ENCODE assay signal across 8 mouse cellular contexts in the genomic region with DNA sequence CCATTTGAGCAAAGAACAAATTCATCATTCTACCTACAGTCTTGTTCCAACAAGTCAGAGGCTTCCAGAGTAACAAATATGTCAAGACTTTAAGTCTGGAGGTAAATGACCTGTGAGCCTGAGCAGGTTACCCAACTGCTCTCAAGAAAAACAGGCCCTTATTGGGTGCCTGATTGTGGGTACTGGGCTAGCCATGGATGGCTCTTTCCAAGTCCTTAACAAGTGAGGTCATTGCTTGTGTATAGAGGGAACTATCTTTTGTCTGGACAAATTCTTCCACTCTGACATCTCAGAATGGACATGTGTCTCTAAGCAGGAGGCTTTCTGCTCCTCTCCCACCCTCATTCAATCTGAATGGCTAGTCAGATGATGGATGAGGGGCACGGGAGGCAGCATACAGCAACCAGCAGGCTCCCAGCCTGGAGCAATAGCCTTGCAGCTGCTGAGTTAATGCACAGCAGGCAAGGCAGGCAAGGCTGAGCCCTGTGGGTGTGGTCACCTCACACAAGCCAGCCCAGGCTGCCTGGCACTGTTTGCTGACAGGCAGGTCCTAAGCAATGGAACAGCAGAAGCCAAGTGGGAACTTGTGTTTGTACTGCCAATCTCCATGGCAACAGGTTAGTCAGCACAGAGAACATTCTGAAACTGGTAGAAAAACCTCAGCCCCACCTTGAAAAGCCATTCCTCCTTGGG. TPM values are rescaled to one million over a fixed set of nuclear protein-coding genes. Genes with fewer than 3 reads are reported as not detected.
DNase-seq lines count a peak whose midpoint lies in the region; ATAC-seq lines count a peak whose summit lies in the region.

No protein-coding gene starts in this region.

- 30% methylated on average over 1 of the region's 1 CpGs for WGBS in intestine, embryonic 15.5 days
- WGBS in stomach, embryonic 14.5 days: 4% methylated on average over 1 of the region's 1 CpGs

- ATAC-seq in intestine, embryonic 15.5 days: peak; percentile 98
- peak; percentile 47; the same call in 1 of the 2 replicates for ATAC-seq in megakaryocyte-erythroid progenitor cell, adult 5-6 weeks (replicated peaks; ENCODE audit: low FRiP score, low TSS enrichment, poor library complexity, severe bottlenecking)
- ATAC-seq in stomach, embryonic 14.5 days (ENCODE audit: insufficient number of reproducible peaks, insufficient read depth, low FRiP score, low read depth): peak; percentile 98

- H3K9me3 ChIP-seq in intestine, embryonic 15.5 days: no peaks in the 10 kb centered on the region
- H3K9me3 ChIP-seq in stomach, embryonic 14.5 days (ENCODE audit: control insufficient read depth, low read depth, low read length): no peaks in the 10 kb centered on the region

- no peak overlapping the region for H3K4me3 ChIP-seq in intestine, embryonic 15.5 days (replicated peaks)
- H3K4me3 ChIP-seq in stomach, embryonic 14.5 days (ENCODE audit: low read depth, low read length): no peak overlapping the region

- H3K27ac ChIP-seq in intestine, embryonic 15.5 days: 0 out of 2 replicates have a peak overlapping the region, but pooled peaks have one; percentile 37
- peak overlapping the region; percentile 64; the same call in 1 of the 2 replicates for H3K27ac ChIP-seq in stomach, embryonic 14.5 days (ENCODE audit: low read length)

- no peaks in the 10 kb centered on the region for H3K36me3 ChIP-seq in intestine, embryonic 15.5 days
- no peaks in the 10 kb centered on the region for H3K36me3 ChIP-seq in stomach, embryonic 14.5 days (ENCODE audit: control insufficient read depth, insufficient read depth, low read length)

- H3K9ac ChIP-seq in intestine, embryonic 15.5 days: no peak overlapping the region
- H3K9ac ChIP-seq in stomach, embryonic 14.5 days (replicated peaks; ENCODE audit: low read depth, low read length): no peak overlapping the region

- intact Hi-C loops in gastrocnemius, postnatal 14 days (cut with DNase I; ENCODE audit: low total_unique reads): no loop called here

- peak; percentile 82 for DNase-seq in MN1 (ENCODE audit: low spot score)
- DNase-seq in embryo, embryonic 10.5 days (ENCODE audit: low spot score): peak; percentile 75
- peak; percentile 64 for DNase-seq in gastrocnemius, postnatal 14 days
- peak; percentile 7 to 80 for DNase-seq in left cerebral cortex, adult 8-10 months (ENCODE audit: low spot score in 2 of 2)
- DNase-seq in spleen, adult 12 weeks (ENCODE audit: low spot score): no peak

- H3K4me2 ChIP-seq in intestine, embryonic 15.5 days (replicated peaks): peak overlapping the region; percentile 19; the same call in 1 of the 2 replicates
- H3K4me2 ChIP-seq in stomach, embryonic 14.5 days (replicated peaks; ENCODE audit: low read depth, low read length): no peak overlapping the region

- H3K27me3 ChIP-seq in intestine, embryonic 15.5 days (replicated peaks): no peaks in the 10 kb centered on the region
- H3K27me3 ChIP-seq in stomach, embryonic 14.5 days (ENCODE audit: control insufficient read depth, insufficient read depth, low read length): no peaks in the 10 kb centered on the region

- peaks cover 7% of the 10 kb centered on the region; the same call in 1 of the 2 replicates for H3K4me1 ChIP-seq in intestine, embryonic 15.5 days (replicated peaks)
- no peaks in the 10 kb centered on the region for H3K4me1 ChIP-seq in stomach, embryonic 14.5 days (ENCODE audit: control insufficient read depth, insufficient read depth, low read length)

RNA-seq across cellular contexts. Expression of gene Myof, which starts 28.1 kb away (rescaled TPM):
- 1 to 10 TPM; 8.5 to 8.9 TPM for total RNA-seq in gastrocnemius, postnatal 14 days (2021)
- 9.4 and 10.1 TPM in 2 replicates for polyA plus RNA-seq in intestine, embryonic 15.5 days (2015; fragmentation: Nextera tagmentation; extraction: Ambion mirVana)
- 1 to 10 TPM; 5.8 to 7.4 (median 6.1) TPM for total RNA-seq in left cerebral cortex, adult 8-10 months (2022)
- not detected in 2 replicates for total RNA-seq in megakaryocyte-erythroid progenitor cell, adult 5-6 weeks (2014; fragmentation: Nextera tagmentation)
- total RNA-seq in megakaryocyte-erythroid progenitor cell, adult 5-6 weeks (2017): 0.23 and 0.53 TPM in 2 replicates
- polyA plus RNA-seq in stomach, embryonic 14.5 days (2014; fragmentation: Nextera tagmentation; extraction: Ambion mirVana): 22.7 and 25.1 TPM in 2 replicates

RNA-seq across cellular contexts. Expression of gene Cep55, which starts 39.5 kb away (rescaled TPM):
- 1 to 10 TPM; 1.8 to 1.9 TPM for total RNA-seq in gastrocnemius, postnatal 14 days (2021)
- polyA plus RNA-seq in intestine, embryonic 15.5 days (2015; fragmentation: Nextera tagmentation; extraction: Ambion mirVana): 23.7 and 28.9 TPM in 2 replicates
- under 1 TPM in 3 of 4 experiments, not detected in 1; 0.30 to 0.35 (median 0.35) TPM for total RNA-seq in left cerebral cortex, adult 8-10 months (2022)
- 3.9 and 4.6 TPM in 2 replicates for total RNA-seq in megakaryocyte-erythroid progenitor cell, adult 5-6 weeks (2014; fragmentation: Nextera tagmentation)
- total RNA-seq in megakaryocyte-erythroid progenitor cell, adult 5-6 weeks (2017): 4.7 and 8.2 TPM in 2 replicates
- polyA plus RNA-seq in stomach, embryonic 14.5 days (2014; fragmentation: Nextera tagmentation; extraction: Ambion mirVana): 28.5 and 33.3 TPM in 2 replicates

Comparison
In these comparisons a context has a peak if more than half of its experiments do, and no peak if none do; other contexts are left out.
1. ATAC-seq: peak in every context shown above with its lines; median percentile 98 in intestine, embryonic 15.5 days; 98 in stomach, embryonic 14.5 days; 47 in megakaryocyte-erythroid progenitor cell, adult 5-6 weeks.
2. RNA of gene Myof, which starts 28.1 kb away (total RNA-seq): 8.5 to 8.9 TPM in gastrocnemius, postnatal 14 days and 5.8 to 7.4 TPM in left cerebral cortex, adult 8-10 months; 0.23 to 0.53 TPM in megakaryocyte-erythroid progenitor cell, adult 5-6 weeks; every median in the first group is over 4 times any median in the second.